Mouse (Mus musculus) erythroblast, embryonic 14.5 days (primary cell): Measurements from ENCODE around the gene Prkca.

Experiments used
- GATA1 ChIP-seq: IDR thresholded peaks from 2 replicates; pipeline ENCODE4 v1.6.1; 2012; ENCODE audit warnings: low read length, inconsistent platforms, mixed read lengths
- TAL1 ChIP-seq: IDR thresholded peaks from 3 replicates; pipeline ENCODE4 v1.6.1; 2012; ENCODE audit warnings: low read length, inconsistent platforms, mixed read lengths

GRCm38 (mm10) chr11:107998891-107999290, 344.8 kb downstream of the Prkca start:
- TF ChIP-seq GATA1 (no peak), TAL1 (no peak)
